Mouse (Mus musculus) cerebellum, postnatal 25 days (tissue): ENCODE data around the gene Phc3.

ENCODE experiments used
- DNase-seq, 2 experiments: peaks; one replicate each; pipeline ENCODE4 v3.0.0; 2021; ENCODE audit warnings: mixed read lengths in 2 of 2

The Phc3 gene

GRCm38 (mm10) chr3:30969104-30969581, at the start of gene Phc3:
Gene Phc3, minus strand, starts transcription at chr3:30969415.
- DNase-seq: peak; percentile 92 to 95

GRCm38 (mm10) chr3:31017652-31018051, 48.4 kb upstream of the Phc3 start:
- no peak for DNase-seq

GRCm38 (mm10) chr3:31016594-31017196, 47.5 kb upstream of the Phc3 start:
- no peak for DNase-seq

GRCm38 (mm10) chr3:31015682-31016443, 46.6 kb upstream of the Phc3 start:
- peak; percentile 17 to 23 for DNase-seq

GRCm38 (mm10) chr3:31014374-31014773, 45.2 kb upstream of the Phc3 start:
- no peak for DNase-seq

- no peak for DNase-seq
Measured at GRCm38 (mm10) chr3:31004320-31005209, 35.4 kb upstream of the Phc3 start.

GRCm38 (mm10) chr3:31001048-31001676, 31.9 kb upstream of the Phc3 start:
- DNase-seq: no peak

- no peak for DNase-seq
Measured at GRCm38 (mm10) chr3:31000018-31000407, 30.8 kb upstream of the Phc3 start.

- DNase-seq: no peak
Measured at GRCm38 (mm10) chr3:30999401-31000017, 30.3 kb upstream of the Phc3 start.

GRCm38 (mm10) chr3:30996688-30997014, 27.4 kb upstream of the Phc3 start:
- DNase-seq: no peak

- DNase-seq: no peak
Measured at GRCm38 (mm10) chr3:30995899-30996687, 26.9 kb upstream of the Phc3 start.

- DNase-seq: peak; percentile 92 to 95
Measured at GRCm38 (mm10) chr3:30995283-30995898, 26.2 kb upstream of the Phc3 start, which contains the start of gene Prkci. Gene Prkci, plus strand, starts transcription at chr3:30995747.

- no peak for DNase-seq
Measured at GRCm38 (mm10) chr3:30994859-30995258, 25.6 kb upstream of the Phc3 start.

- no peak for DNase-seq
Measured at GRCm38 (mm10) chr3:30993066-30993573, 23.9 kb upstream of the Phc3 start.

- DNase-seq: no peak
Measured at GRCm38 (mm10) chr3:30992161-30992560, 22.9 kb upstream of the Phc3 start.

GRCm38 (mm10) chr3:30987396-30988318, 18.4 kb upstream of the Phc3 start:
- no peak for DNase-seq

GRCm38 (mm10) chr3:30982924-30983536, 13.8 kb upstream of the Phc3 start:
- no peak for DNase-seq

- no peak for DNase-seq
Measured at GRCm38 (mm10) chr3:30981616-30982380, 12.6 kb upstream of the Phc3 start.
